Mouse (Mus musculus) spleen, postnatal 36 days (tissue): ENCODE data around the gene Fam43b.
"Not testable (repeated sequence)": the region's sequence is repeated elsewhere in the genome, so short reads cannot be mapped to it uniquely, and the experiment has no call there.

ENCODE experiments used
- DNase-seq, 2 experiments: peaks; one replicate each; pipeline ENCODE4 v3.0.0; 2022; ENCODE audit warnings: low spot score in 2 of 2, mixed read lengths in 1 of 2

Fam43b gene

GRCm38 (mm10) chr4:138395971-138396645 is at the start of gene Fam43b:
Fam43b (minus strand) TSS chr4:138396528.
- no peak for DNase-seq

GRCm38 (mm10) chr4:138444941-138445340 is 48.6 kb upstream of the Fam43b start:
- no peak for DNase-seq

GRCm38 (mm10) chr4:138440062-138440461 is 43.7 kb upstream of the Fam43b start:
- DNase-seq: no peak

GRCm38 (mm10) chr4:138434347-138435316 is 38.3 kb upstream of the Fam43b start, which contains the start of gene Mul1:
Mul1 (plus strand) TSS chr4:138434671.
- peak; percentile 90 to 92 for DNase-seq

- DNase-seq: no peak
Measured at GRCm38 (mm10) chr4:138431340-138431739, 35.0 kb upstream of the Fam43b start.

GRCm38 (mm10) chr4:138429778-138430177 is 33.5 kb upstream of the Fam43b start:
- no peak for DNase-seq

- peak; percentile 27 to 49 for DNase-seq
Measured at GRCm38 (mm10) chr4:138426778-138427705, 30.7 kb upstream of the Fam43b start.

GRCm38 (mm10) chr4:138425604-138426003 is 29.3 kb upstream of the Fam43b start:
- not testable (repeated sequence) for DNase-seq

- DNase-seq: no peak
Measured at GRCm38 (mm10) chr4:138425028-138425427, 28.7 kb upstream of the Fam43b start.

GRCm38 (mm10) chr4:138418340-138418957 is 22.1 kb upstream of the Fam43b start:
- no peak for DNase-seq

GRCm38 (mm10) chr4:138417882-138418281 is 21.6 kb upstream of the Fam43b start:
- no peak for DNase-seq

- DNase-seq: no peak
Measured at GRCm38 (mm10) chr4:138416414-138416813, 20.1 kb upstream of the Fam43b start.

GRCm38 (mm10) chr4:138415991-138416390 is 19.7 kb upstream of the Fam43b start:
- no peak for DNase-seq

GRCm38 (mm10) chr4:138414725-138415124 is 18.4 kb upstream of the Fam43b start:
- no peak for DNase-seq

GRCm38 (mm10) chr4:138411504-138412121 is 15.3 kb upstream of the Fam43b start:
- no peak for DNase-seq

- DNase-seq: no peak
Measured at GRCm38 (mm10) chr4:138411011-138411410, 14.7 kb upstream of the Fam43b start.

GRCm38 (mm10) chr4:138407479-138408194 is 11.3 kb upstream of the Fam43b start:
- DNase-seq: no peak

- no peak for DNase-seq
Measured at GRCm38 (mm10) chr4:138404806-138405205, 8.5 kb upstream of the Fam43b start.

GRCm38 (mm10) chr4:138396711-138397110 is 383 bp upstream of the Fam43b start:
- no peak for DNase-seq
